Mouse (Mus musculus): Measurements from ENCODE around the gene 1810013L24Rik. TPM values are rescaled to one million over a fixed set of nuclear protein-coding genes. Genes with fewer than 3 reads are reported as not detected.

Gene 1810013L24Rik
- polyA plus RNA-seq (2012; rRNA removed) = 23.2 and 28.6 TPM in 2 replicates

DNA sequence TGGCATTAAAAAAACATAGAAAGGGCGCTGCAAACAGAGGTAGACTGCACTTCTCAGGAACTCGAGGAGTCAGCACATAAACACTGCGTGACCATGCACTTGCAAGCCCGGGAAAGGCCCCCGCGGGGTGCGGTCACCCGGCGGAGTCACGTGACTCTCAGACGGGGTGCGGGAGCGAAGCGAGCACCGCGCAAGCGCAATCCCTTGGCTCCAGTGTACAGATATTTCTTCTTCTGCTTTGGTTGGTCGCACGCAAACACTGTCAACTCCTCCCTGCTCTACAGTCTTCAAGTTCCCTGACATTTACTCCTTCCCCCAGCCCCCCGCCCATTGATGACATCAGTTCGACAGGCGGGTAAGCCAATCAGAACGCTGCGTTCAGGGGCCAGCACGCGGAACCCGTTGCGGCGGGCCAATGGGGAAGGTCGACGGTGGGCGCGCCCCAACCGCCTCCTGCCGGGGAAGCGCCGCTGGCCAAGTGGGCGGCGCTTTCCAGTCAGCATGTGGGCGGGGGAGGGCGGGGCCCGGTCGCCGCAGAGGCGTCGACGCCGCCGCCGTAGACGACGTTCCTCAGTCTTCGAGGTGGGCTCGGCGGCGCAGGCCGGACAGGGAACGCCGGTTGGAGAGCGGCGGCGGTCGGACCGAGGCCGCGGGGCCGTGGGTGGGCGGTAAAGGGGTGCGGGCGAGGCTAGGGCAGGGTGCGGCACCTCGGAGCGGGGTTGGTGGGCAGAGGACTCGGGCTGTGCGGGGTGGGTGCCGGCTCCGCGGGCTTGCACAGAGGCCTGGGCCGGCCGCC is at the start of gene 1810013L24Rik:
1810013L24Rik (plus strand) TSS at position 537 of the 796 bp plus-strand sequence.
- WGBS = under 1% methylated on average over 77 of the region's 80 CpGs
- Histone ChIP-seq H3K4me3 (replicated peaks; ENCODE audit: extremely low read depth, low read depth, low read length) (peak within 1 kb of the TSS; percentile 90), H3K4me1 (ENCODE audit: control insufficient read depth, insufficient read depth, low read length) (peaks cover 11% of the 10 kb centered on the region)
- peak; percentile 96 for DNase-seq
- TF ChIP-seq POLR2A (IDR thresholded peaks at IDR 0.05; ENCODE audit: borderline replicate concordance, extremely low read depth, low read depth, low read length) = peak; percentile 97
- TF ChIP-seq CTCF (IDR thresholded peaks at IDR 0.05; ENCODE audit: insufficient read depth, low read length) = no peak

DNA sequence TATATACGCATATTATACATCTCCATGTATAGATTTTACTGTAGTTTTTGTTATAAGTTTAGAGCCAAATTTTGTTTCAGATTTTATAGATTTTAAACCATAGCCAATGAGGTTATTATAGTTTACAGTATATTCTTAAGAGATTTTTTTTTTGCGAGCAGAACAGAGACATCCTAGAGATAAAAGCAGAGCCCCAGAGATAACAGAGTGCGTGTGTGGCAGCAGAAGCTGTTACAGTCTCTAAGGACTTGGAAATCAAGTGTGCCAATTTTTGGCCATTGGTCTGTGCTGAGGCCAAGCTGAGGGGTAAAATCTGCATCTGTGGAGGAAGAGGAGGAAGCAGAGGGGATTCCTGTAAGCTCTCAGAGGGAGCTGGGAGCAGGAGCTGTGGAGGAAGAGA is 49.7 kb upstream of the 1810013L24Rik start:
- H3K4me3 ChIP-seq (replicated peaks; ENCODE audit: extremely low read depth, low read depth, low read length) = no peak overlapping the region
- WGBS = 69% methylated on average over 3 of the region's 3 CpGs
- peaks cover 3% of the 10 kb centered on the region; the same call in 1 of the 2 replicates for H3K4me1 ChIP-seq (ENCODE audit: control insufficient read depth, insufficient read depth, low read length)
- DNase-seq = no peak
- TF ChIP-seq CTCF (IDR thresholded peaks at IDR 0.05; ENCODE audit: insufficient read depth, low read length) = no peak
- TF ChIP-seq POLR2A (IDR thresholded peaks at IDR 0.05; ENCODE audit: borderline replicate concordance, extremely low read depth, low read depth, low read length) = no peak

DNA sequence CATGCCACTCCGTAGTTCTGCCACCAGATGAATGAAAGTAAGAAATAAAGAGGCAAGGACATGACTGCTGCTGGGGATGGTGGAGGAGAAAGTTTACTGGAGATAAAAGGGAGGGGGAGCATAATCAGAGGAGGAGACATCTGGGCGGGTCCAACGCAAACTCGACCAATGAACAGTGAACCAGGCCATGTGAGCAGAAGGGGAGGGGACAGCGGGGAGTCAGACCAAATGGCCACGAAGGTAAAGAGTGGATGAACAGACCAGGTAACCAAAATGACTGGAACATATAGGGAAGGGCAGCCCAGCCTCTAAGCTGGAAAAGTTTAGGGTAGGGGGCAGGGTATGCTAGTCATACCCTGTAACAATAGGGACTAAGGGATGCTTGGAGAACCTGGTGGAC is 48.7 kb upstream of the 1810013L24Rik start:
- Histone ChIP-seq H3K4me1 (ENCODE audit: control insufficient read depth, insufficient read depth, low read length) (peaks cover 3% of the 10 kb centered on the region; the same call in 1 of the 2 replicates), H3K4me3 (replicated peaks; ENCODE audit: extremely low read depth, low read depth, low read length) (no peak overlapping the region)
- DNase-seq = no peak
- no peak for TF ChIP-seq POLR2A (IDR thresholded peaks at IDR 0.05; ENCODE audit: borderline replicate concordance, extremely low read depth, low read depth, low read length)
- TF ChIP-seq CTCF (IDR thresholded peaks at IDR 0.05; ENCODE audit: insufficient read depth, low read length) = no peak
- WGBS = 71% methylated on average over 6 of the region's 6 CpGs

DNA sequence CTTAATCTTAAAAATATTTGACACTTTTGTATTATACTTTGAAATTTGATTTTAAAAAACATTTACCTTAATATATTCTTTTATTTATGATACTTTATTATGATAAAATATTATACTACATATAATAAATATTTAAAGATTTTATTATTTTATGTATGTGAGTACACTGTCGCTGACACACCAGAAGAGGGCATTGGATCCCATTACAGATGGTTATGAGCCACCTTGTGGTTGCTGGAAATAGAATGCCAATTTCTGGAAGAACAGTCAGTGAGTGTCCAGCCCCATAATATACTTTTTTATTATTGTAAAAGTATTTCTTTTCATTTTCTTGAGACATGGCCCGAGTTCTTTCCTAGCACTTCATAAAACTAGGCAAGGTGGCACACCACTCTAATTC is 48.2 kb upstream of the 1810013L24Rik start:
- no peak for DNase-seq
- TF ChIP-seq CTCF (IDR thresholded peaks at IDR 0.05; ENCODE audit: insufficient read depth, low read length) (no peak), POLR2A (IDR thresholded peaks at IDR 0.05; ENCODE audit: borderline replicate concordance, extremely low read depth, low read depth, low read length) (no peak)
- peaks cover 3% of the 10 kb centered on the region; the same call in 1 of the 2 replicates for H3K4me1 ChIP-seq (ENCODE audit: control insufficient read depth, insufficient read depth, low read length)
- 90% methylated on average over 2 of the region's 2 CpGs for WGBS
- H3K4me3 ChIP-seq (replicated peaks; ENCODE audit: extremely low read depth, low read depth, low read length) = no peak overlapping the region

DNA sequence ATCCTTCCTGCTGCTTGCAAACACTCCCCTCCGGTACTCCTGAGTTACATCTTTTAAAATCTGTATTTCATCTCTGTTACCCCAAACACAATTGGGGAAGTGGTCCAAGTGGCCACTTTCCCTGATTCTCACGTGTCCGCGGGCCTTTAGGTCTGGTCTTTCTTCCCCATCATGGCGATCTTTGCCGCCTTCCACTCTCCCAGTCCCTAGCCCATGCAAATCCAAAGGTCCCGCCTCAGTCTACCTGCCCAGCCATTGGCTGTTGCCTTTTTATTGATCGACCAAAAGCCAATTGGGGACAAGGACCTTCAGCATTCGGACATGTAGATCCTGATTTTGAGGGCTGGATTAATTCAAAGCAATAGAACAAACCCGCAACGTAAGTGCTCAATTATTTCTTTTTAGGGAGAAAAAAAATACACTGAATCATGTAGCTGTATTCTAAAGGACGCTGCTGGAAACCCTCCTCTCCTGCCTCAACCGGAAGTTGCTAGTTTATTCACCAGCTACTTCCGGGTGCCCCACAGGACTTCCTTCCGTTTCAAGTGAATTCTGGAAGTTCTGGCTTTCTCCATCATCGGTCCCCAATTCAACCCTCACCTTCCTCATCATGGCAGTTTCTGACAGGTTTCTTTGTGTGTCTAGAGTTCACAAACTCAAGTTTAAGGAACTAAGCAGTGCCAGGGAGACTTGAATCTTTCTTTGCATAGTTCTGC is 46.5 kb upstream of the 1810013L24Rik start:
- H3K4me3 ChIP-seq (replicated peaks; ENCODE audit: extremely low read depth, low read depth, low read length) = no peak overlapping the region
- no peak for DNase-seq
- TF ChIP-seq POLR2A (IDR thresholded peaks at IDR 0.05; ENCODE audit: borderline replicate concordance, extremely low read depth, low read depth, low read length) = no peak
- WGBS = 69% methylated on average over 16 of the region's 16 CpGs
- H3K4me1 ChIP-seq (ENCODE audit: control insufficient read depth, insufficient read depth, low read length) = peaks cover 3% of the 10 kb centered on the region; the same call in 1 of the 2 replicates

DNA sequence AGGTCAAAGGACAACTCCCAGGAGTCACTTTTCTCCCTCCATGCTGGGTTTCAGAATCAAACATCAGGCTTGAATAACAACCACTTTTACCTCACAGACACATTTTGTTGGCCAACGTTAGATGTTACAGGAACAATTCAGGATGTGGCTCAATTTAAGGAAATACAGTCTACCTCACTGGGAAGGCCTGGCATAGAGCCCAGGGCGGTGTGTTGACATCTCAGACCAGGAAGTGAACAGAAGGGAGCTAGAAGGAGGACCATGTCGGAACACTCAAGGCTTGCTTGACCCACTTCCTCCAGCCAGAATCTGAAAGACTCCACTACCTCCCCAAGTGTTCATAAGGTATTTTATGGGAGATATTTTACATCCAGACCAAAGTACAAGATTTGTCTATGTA is 45.1 kb upstream of the 1810013L24Rik start:
- Histone ChIP-seq H3K4me1 (ENCODE audit: control insufficient read depth, insufficient read depth, low read length) (peaks cover 3% of the 10 kb centered on the region; the same call in 1 of the 2 replicates), H3K4me3 (replicated peaks; ENCODE audit: extremely low read depth, low read depth, low read length) (no peak overlapping the region)
- TF ChIP-seq POLR2A (IDR thresholded peaks at IDR 0.05; ENCODE audit: borderline replicate concordance, extremely low read depth, low read depth, low read length) = no peak
- TF ChIP-seq CTCF (IDR thresholded peaks at IDR 0.05; ENCODE audit: insufficient read depth, low read length) = no peak
- peak; percentile 70 for DNase-seq
- 13% methylated on average over 3 of the region's 3 CpGs for WGBS

DNA sequence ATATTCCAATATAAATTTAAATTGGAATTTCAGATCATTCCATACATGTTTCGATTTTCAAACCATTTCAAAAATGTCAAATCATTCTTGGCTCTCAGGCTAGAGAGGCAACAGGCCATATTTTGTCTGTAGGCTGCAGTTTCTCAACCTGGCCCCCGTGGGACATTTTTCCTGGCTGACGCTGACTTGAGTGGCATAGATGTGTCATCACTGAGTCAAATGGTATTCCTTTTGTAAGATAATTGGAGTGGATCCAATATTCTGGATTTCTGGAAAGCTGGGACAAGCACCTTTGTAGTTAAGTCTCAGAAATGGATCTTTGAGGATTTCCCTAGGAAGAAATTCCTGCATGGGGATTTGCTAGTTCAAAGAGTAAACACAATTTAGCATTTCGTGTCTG is 39.0 kb upstream of the 1810013L24Rik start:
- H3K4me1 ChIP-seq (ENCODE audit: control insufficient read depth, insufficient read depth, low read length) = no peaks in the 10 kb centered on the region
- TF ChIP-seq CTCF (IDR thresholded peaks at IDR 0.05; ENCODE audit: insufficient read depth, low read length) (no peak), POLR2A (IDR thresholded peaks at IDR 0.05; ENCODE audit: borderline replicate concordance, extremely low read depth, low read depth, low read length) (no peak)
- DNase-seq = no peak
- no peak overlapping the region for H3K4me3 ChIP-seq (replicated peaks; ENCODE audit: extremely low read depth, low read depth, low read length)
- WGBS = 65% methylated on average over 4 of the region's 4 CpGs

DNA sequence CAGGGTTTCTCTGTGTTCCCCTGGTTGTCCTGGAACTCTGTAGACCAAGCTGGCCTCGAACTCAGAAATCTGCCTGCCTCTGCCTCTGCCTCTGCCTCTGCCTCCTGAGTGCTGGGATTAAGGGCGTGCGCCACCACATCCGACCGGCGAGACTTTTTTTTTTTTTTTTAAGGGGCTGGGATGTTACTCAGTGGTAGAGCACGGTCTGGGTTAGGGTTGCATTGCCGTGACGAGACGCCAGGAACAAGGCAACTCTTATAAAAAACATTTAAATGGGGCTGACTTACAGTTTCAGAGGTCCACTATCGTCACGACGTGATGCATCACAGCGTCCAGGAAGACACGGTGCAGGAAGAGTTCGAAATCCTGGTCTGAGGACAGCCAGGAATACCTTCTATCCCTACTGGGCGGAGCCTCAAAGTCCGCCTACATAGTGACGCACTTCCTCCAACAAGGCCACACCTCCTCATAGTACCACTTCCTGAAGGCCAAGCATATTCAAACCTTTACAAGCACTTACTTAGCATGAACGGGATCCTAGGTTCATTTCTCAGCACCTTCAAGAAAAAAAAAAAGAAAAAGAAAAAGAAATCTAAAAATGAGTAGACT is 37.8 kb upstream of the 1810013L24Rik start, which contains the start of gene Usp7:
Usp7 (minus strand) TSS at position 360 of the 609 bp plus-strand sequence.
- WGBS = 90% methylated on average over 20 of the region's 20 CpGs
- TF ChIP-seq CTCF (IDR thresholded peaks at IDR 0.05; ENCODE audit: insufficient read depth, low read length) (no peak), POLR2A (IDR thresholded peaks at IDR 0.05; ENCODE audit: borderline replicate concordance, extremely low read depth, low read depth, low read length) (no peak)
- Histone ChIP-seq H3K4me1 (ENCODE audit: control insufficient read depth, insufficient read depth, low read length) (no peaks in the 10 kb centered on the region), H3K4me3 (replicated peaks; ENCODE audit: extremely low read depth, low read depth, low read length) (no peak within 1 kb of the TSS)
- no peak for DNase-seq

DNA sequence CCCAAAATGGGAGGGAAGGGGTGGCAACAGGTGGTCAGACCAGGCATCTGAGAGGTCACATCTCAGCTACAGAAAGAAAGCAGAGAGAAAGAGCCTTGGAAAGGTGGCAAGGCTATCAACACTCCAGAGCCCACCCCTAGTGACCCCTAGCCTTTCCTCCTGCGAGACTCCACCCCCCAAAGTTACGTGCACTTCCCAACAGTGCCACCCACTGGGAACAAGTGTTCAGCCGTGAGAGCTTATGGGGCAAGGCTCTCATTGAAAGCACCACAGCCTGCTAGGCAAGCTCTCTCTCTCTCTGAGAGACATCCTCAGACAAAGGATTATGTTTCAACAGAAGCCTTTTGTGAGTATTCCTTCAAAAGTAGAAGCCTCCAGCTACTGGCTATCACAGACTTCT is 34.9 kb upstream of the 1810013L24Rik start:
- TF ChIP-seq POLR2A (IDR thresholded peaks at IDR 0.05; ENCODE audit: borderline replicate concordance, extremely low read depth, low read depth, low read length) = no peak
- TF ChIP-seq CTCF (IDR thresholded peaks at IDR 0.05; ENCODE audit: insufficient read depth, low read length) = 0 out of 2 replicates have a peak, but pooled peaks have one; percentile 2
- DNase-seq = no peak
- no peaks in the 10 kb centered on the region for H3K4me1 ChIP-seq (ENCODE audit: control insufficient read depth, insufficient read depth, low read length)
- H3K4me3 ChIP-seq (replicated peaks; ENCODE audit: extremely low read depth, low read depth, low read length) = no peak overlapping the region
- 4% methylated on average over 3 of the region's 3 CpGs for WGBS

Data from lung, adult 2 months (tissue).